Mouse (Mus musculus) C2C12 (cell line): ENCODE results near the gene Unc5b. TPM values are rescaled to one million over a fixed set of nuclear protein-coding genes. Genes with fewer than 3 reads are reported as not detected.

Experiments used
- H3K27me3 ChIP-seq: one replicate; pipeline ENCODE4 v1.6.1; 2011; ENCODE audit not compliant: control insufficient read depth, insufficient read depth, insufficient read length
- H3K36me3 ChIP-seq: one replicate; pipeline ENCODE4 v1.6.1; 2011; ENCODE audit not compliant: control insufficient read depth, insufficient read depth
- H3K4me3 ChIP-seq: one replicate; pipeline ENCODE4 v1.5.1; 2011; ENCODE audit warnings: mild to moderate bottlenecking, control low read depth; ENCODE audit not compliant: poor library complexity, insufficient read depth, severe bottlenecking
- H3K79me2 ChIP-seq: one replicate; pipeline ENCODE4 v1.6.1; 2011; ENCODE audit not compliant: control insufficient read depth, insufficient read depth
- H3K79me3 ChIP-seq: one replicate; pipeline ENCODE4 v1.6.1; 2011; ENCODE audit warnings: low read depth, control low read depth
- H3ac ChIP-seq: one replicate; pipeline ENCODE3; 2011; ENCODE audit warnings: low read depth; ENCODE audit not compliant: control insufficient read depth, insufficient read length
- CEBPB ChIP-seq: IDR thresholded peaks from one replicate; pipeline ENCODE4 v1.6.1; 2011; ENCODE audit warnings: low read depth, mild to moderate bottlenecking, control low read depth, moderate library complexity
- CTCF ChIP-seq: IDR thresholded peaks from one replicate; pipeline ENCODE4 v1.5.1; 2011; ENCODE audit not compliant: control insufficient read depth, insufficient read depth, insufficient read length
- FOSL1 ChIP-seq: IDR thresholded peaks from one replicate; pipeline ENCODE4 v1.8.0; 2011; ENCODE audit warnings: mild to moderate bottlenecking, low read length; ENCODE audit not compliant: poor library complexity, insufficient read depth, severe bottlenecking
- MAX ChIP-seq: IDR thresholded peaks from one replicate; pipeline ENCODE4 v1.6.1; 2011; ENCODE audit warnings: mild to moderate bottlenecking, control low read depth
- MYOD1 ChIP-seq: IDR thresholded peaks from one replicate; pipeline ENCODE4 v1.6.1; 2011; ENCODE audit warnings: low read depth; ENCODE audit not compliant: control insufficient read depth, insufficient read length
- MYOG ChIP-seq: IDR thresholded peaks from one replicate; pipeline ENCODE4 v1.6.1; 2011; ENCODE audit not compliant: control insufficient read depth, insufficient read length; ENCODE audit errors: extremely low read depth
- USF1 ChIP-seq: IDR thresholded peaks from one replicate; pipeline ENCODE4 v1.6.1; 2011; ENCODE audit warnings: low read depth, mild to moderate bottlenecking, control low read depth, moderate library complexity
- polyA plus RNA-seq: library from polyadenylated mRNA; unstranded; fragments of >200 nt; fragmentation: generic; extraction: Trizol; gene quantifications from one replicate; pipeline ENCODE4 v1.2.1, GENCODE M21; 2012; ENCODE audit warnings: missing spikeins

Unc5b gene
- polyA plus RNA-seq, 1 experiment: 142 TPM

GRCm38 (mm10) chr10:60794374-60794773 is 37.0 kb downstream of the Unc5b start:
- H3K79me2 ChIP-seq: peaks cover 100% of the 10 kb centered on the region
- peak overlapping the region; percentile 31 for H3ac ChIP-seq
- no peak overlapping the region for H3K4me3 ChIP-seq
- H3K27me3 ChIP-seq: no peaks in the 10 kb centered on the region
- H3K79me3 ChIP-seq: peaks cover 94% of the 10 kb centered on the region
- TF ChIP-seq MYOD1 (no peak), MAX (no peak), USF1 (no peak), FOSL1 (no peak), CTCF (no peak), CEBPB (no peak), MYOG (no peak)
- peaks cover 54% of the 10 kb centered on the region for H3K36me3 ChIP-seq

DNA sequence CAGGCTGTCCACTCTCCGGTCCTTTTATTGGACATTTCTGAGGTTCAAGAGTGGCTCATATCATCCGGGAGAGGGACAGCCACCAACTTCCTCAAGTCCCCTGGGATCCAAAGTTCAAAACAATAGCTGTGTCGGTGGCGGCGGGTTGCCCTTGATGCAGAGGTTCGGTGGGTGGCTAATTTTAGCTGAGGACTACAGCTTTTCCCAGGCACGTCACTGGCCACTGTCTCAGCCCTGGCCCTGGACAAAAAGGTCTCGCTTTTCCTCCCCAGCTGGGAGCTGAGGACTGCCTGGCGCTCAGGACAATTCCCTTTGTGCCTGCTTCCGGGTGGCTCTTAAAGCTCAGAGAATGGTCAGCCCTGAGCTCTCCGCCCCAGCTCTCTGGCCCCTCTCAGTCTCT is 38.5 kb downstream of the Unc5b start:
- Histone ChIP-seq H3K4me3 (no peak overlapping the region), H3ac (no peak overlapping the region), H3K36me3 (peaks cover 48% of the 10 kb centered on the region), H3K27me3 (no peaks in the 10 kb centered on the region), H3K79me3 (peaks cover 90% of the 10 kb centered on the region), H3K79me2 (peaks cover 100% of the 10 kb centered on the region)
- TF ChIP-seq CTCF (no peak), FOSL1 (no peak), MAX (no peak), USF1 (no peak), CEBPB (no peak), MYOD1 (no peak)

- Histone ChIP-seq H3K36me3 (peaks cover 44% of the 10 kb centered on the region), H3ac (no peak overlapping the region), H3K79me3 (peaks cover 90% of the 10 kb centered on the region), H3K79me2 (peaks cover 100% of the 10 kb centered on the region), H3K4me3 (no peak overlapping the region), H3K27me3 (no peaks in the 10 kb centered on the region)
- no peak for TF ChIP-seq MYOD1
- no peak for TF ChIP-seq MYOG
- TF ChIP-seq USF1: no peak
- no peak for TF ChIP-seq CTCF
- no peak for TF ChIP-seq CEBPB
- no peak for TF ChIP-seq MAX
- no peak for TF ChIP-seq FOSL1
These were observed 39.0 kb downstream of the Unc5b start for GRCm38 (mm10) chr10:60792365-60792764.

GRCm38 (mm10) chr10:60790912-60791311 is 40.5 kb downstream of the Unc5b start:
- TF ChIP-seq USF1 (no peak), MYOG (no peak), CTCF (no peak), CEBPB (no peak), FOSL1 (no peak), MAX (no peak), MYOD1 (no peak)
- Histone ChIP-seq H3K4me3 (no peak overlapping the region), H3K36me3 (peaks cover 41% of the 10 kb centered on the region), H3K79me2 (peaks cover 100% of the 10 kb centered on the region), H3K27me3 (no peaks in the 10 kb centered on the region), H3K79me3 (peaks cover 90% of the 10 kb centered on the region), H3ac (no peak overlapping the region)

DNA sequence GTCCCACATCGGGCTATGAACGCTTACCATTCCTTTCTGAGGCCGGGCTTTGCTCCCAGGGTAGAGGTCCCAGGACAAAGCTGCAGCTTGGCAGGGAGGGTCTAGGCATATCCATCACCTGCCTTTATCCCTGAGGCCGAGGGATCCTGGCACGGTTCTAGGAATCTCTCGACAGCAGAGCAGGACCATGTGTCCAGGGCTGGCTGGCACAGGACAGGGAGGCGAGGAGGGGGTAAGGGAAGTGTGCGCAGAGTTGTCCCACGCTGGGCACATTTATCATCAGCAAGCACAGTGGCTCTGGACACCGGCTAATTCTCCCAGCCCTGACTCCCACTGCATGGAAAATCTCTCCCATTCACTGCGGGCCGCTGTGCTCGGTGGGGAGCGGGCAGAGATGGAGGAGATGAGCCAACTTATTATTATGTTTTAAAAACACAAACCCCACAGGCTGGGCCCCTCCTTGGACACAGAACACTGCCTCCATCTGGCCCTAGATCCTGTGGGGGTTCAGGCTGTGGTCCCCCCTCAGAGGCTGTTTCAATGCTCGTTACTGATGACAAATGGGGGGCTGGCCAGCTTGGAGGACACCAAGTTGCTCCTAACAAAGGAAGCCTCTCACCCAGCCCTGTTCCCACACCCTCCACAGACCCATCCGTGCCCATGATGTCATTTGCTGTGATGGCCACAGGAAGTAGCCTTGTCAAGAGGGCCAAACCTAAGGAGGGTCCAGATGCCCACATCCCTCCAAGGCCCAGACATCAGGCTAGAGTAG is 43.9 kb downstream of the Unc5b start:
- TF ChIP-seq CEBPB (no peak), USF1 (no peak), MAX (no peak), FOSL1 (no peak), MYOD1 (no peak), CTCF (no peak), MYOG (no peak)
- Histone ChIP-seq H3K4me3 (no peak overlapping the region), H3K79me2 (peaks cover 100% of the 10 kb centered on the region), H3ac (no peak overlapping the region), H3K27me3 (no peaks in the 10 kb centered on the region), H3K79me3 (peaks cover 85% of the 10 kb centered on the region), H3K36me3 (peaks cover 33% of the 10 kb centered on the region)

DNA sequence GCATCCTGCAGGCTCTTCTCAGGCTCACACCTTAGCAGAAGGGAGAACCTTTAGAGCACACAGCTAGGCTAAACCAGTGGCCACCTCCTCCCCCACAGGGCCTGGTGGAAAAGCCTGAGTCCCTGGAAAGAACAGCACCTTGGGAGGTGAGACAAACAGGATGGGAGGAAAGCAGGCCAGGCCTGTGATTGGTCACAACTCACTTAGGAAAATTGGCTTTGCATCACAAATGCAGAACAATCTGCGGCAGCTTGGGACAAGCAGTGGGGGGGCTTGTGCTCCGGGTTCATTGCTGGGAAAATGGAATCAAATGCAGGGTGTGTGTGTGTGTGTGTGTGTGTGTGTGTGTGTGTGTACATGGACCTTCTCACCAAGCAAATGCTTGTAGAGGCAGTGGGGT is 47.8 kb downstream of the Unc5b start:
- Histone ChIP-seq H3K36me3 (peaks cover 44% of the 10 kb centered on the region), H3K79me2 (peaks cover 100% of the 10 kb centered on the region), H3K27me3 (no peaks in the 10 kb centered on the region), H3ac (no peak overlapping the region), H3K79me3 (peaks cover 64% of the 10 kb centered on the region), H3K4me3 (no peak overlapping the region)
- TF ChIP-seq MAX: no peak
- TF ChIP-seq CTCF: no peak
- TF ChIP-seq USF1: no peak
- no peak for TF ChIP-seq CEBPB
